Mouse (Mus musculus) WW6 (cell line): ENCODE measurements around the gene Chsy1.

Experiments used
- DNase-seq: peaks from one replicate; pipeline ENCODE4 v3.0.0-alpha.2; 2013; ENCODE audit warnings: low read depth, low spot score

Chsy1 gene

DNA sequence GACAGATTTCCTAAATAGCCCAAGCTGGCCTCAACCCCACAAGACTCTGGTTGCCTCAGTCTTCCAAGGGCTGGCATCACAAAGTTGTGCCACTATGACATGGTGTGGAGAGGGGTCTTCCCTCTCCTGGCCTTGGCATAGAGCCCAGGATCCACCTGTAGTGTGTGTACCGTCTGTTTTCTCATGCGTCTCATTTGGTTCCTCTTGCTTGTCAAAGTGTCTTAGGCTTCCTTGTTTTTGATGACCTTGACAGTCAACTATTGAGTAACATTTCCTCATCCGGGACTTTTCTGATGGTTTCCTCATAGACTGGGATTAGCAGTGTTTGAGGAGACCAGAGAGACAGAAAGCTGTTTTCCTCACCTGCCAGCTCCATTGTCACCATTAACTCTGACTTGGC, 30.8 kb downstream of the Chsy1 start:
- DNase-seq: no peak

DNA sequence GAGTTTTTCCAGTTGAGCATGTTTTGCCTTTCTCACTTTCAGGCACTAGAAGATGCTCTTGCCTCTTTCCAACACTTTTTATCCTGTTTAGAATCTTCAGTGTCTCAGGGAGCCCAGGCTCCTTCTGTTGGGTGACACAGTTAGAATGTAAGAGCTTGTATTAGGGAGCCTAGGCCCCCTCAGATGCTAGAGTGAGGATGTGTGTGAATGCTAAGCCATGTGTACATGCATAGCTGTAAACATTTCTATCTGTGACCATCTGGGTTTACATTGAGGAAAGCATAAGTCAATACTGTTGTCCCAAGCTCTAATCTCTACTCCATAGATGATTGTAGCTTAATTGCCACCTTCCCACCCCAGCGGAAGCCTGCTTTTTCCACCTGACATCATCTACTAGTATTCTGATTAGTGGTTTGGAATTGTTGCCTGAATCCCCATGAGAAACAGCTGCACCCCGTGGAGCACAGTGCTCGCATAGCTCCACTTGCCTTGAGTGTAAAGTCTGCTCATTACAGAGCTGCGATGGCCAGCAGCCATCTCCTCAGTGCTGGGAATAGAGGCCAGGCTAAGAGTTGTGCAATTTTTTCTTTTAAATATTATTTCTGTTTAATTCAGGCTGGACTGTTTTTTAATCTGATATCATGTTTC, 31.7 kb downstream of the Chsy1 start:
- DNase-seq: no peak

DNA sequence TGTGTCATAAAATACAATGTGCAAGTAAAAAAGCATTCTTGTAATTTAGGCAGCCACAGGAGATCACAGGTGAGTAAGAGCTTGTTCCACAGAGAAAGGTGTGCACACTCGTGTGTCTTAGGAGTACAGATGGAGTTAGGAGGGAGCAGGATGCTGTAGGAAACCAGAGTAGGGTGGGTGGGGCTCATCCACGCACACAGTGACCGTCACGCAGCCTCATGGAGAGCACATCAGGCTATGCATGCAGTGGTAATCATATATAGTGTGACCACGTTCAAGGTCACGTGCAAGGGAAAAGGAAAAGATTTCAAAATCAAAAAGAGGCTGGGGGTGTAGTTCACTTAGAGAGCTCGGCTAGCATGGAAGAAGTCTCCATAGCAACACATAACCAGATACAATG, 33.2 kb downstream of the Chsy1 start:
- no peak for DNase-seq

DNA sequence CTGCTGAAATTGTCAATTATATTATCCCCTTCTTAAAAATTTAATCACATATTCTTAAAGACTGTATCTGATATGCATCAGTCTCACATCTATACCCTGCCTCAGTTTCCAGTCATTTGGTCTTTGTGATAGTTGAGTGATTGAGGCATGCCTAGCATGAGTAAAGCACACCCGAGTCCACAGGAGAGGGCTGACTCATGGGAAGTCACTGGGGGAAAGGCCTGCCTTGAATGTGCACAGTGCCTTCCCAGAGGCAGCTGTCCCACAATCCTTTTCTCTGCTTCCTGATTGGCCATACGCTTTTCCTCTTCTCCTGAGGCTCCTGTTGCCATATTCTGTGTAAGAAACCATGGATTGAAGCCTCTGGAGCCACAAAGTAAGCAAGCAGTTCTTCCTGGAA, 35.2 kb downstream of the Chsy1 start:
- no peak for DNase-seq

DNA sequence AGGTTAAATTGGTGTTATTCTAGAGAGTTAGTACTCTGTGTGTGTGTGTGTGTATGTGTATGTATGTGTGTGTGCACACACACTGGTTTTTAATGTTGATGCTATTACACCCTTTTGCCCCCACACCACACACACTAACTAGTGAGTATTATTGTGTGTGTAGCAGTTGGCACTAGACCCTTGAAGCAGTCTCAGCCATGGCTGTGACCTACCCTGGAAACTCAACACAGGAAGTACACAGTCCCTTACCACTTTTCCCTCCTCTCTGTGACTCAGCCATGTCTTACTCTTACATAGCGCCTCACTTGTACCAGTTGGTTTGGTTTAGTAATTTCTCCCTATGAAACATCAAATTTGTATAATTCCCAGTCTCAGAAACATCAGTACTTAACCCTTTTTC, 37.8 kb downstream of the Chsy1 start:
- DNase-seq: no peak

DNA sequence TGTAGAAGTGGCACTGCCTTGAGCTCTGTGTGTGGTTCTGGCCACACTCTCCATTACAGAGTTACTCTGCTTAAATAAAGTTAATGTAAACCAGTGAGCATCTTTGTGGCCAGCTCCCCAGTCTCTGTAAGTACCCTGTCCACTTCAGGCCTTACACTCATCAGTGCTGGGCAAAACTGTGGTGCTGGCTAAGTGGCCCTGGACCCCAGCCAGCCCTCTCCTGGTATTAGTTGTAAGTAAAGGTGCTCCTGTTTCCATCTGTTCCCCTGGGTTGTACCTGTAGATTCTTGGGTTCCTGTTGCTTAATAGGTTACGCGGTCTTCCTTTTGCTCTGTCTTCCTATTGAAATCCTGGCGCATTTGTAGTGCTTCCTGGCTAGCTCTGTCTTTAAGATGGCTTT, 38.5 kb downstream of the Chsy1 start:
- DNase-seq: no peak

DNA sequence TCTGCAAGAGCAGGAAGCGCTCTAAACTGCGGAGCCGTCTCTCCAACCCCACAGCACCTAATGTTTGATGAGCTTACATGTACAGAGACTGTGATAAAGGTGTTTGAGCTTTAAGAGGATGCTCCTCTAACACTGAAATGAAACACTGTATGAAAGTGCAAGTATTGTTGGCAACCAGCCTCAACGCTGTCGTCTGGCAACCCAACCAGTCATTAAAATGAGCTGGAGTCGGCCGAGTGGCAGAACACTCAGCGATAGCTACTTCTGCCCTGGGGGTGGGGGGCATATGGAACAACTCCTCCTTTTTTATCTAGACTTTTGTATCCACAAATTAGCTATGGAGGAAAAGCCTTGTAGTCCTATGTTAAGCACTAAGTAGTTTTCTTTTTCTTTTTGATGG, 40.2 kb downstream of the Chsy1 start:
- DNase-seq: no peak

DNA sequence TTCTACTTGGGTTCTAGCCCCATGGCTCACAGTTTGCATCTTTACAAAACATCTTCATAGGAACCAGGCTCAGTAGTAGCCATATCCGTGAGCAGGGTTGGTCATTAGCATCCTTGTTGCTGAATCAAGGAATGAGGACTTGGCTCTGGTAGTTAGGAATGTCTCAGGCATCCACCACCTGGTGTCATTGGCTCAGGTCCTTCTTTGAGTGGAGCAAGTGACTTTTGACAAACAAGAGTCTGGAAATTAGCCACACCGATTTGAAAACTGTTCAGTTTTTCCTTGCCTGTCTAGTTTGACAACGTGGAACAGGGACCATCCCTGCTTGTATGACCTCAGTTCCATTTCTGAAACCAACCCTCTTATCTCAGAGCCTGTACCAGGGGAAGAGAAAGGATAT, 41.1 kb downstream of the Chsy1 start:
- no peak for DNase-seq

DNA sequence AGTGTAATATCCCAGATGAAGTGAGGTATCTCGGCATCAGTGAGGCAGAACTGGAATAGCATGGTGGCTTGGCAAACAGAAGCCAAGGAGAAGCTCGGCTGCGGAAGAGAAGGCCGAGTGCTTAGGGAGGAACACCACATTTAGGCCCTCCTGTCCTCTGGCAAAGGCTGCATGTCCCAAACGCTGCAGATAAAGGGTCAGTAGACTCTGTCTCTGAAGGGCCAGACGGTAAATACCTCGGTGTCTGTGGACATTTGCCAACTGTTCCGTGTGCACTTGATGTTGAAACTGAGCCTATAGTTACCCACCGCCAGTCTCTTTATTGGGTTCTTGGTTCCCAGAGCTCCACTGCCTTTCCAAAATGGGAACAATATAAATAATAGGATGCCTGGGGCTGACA, 48.1 kb downstream of the Chsy1 start:
- no peak for DNase-seq

DNA sequence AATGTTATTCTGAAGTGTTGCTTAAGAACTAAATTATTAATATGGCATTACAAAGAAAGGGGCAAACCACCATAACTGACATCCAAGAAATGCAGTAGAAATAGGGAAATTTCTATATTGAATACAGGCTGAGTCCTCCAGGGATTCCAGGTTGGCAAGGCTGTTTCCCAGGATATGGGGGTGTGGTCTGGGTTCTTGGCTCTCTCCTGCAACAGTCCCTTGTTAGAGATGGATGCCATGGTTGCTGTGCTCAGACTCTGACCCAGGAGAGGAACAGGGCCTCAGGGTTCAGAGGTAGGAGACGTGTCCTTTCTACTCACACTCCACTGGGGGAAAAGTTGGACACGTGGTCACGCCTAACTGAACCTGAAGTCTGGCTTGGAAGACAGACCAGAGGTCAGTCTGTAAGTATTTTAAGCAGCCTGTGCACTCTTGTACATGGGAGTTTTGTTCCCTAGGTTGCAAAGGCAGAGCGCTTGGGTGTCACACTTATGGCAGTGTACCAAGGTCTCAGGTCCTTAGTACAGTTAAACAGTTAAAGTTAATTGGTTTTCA, 48.6 kb downstream of the Chsy1 start:
- DNase-seq: no peak

DNA sequence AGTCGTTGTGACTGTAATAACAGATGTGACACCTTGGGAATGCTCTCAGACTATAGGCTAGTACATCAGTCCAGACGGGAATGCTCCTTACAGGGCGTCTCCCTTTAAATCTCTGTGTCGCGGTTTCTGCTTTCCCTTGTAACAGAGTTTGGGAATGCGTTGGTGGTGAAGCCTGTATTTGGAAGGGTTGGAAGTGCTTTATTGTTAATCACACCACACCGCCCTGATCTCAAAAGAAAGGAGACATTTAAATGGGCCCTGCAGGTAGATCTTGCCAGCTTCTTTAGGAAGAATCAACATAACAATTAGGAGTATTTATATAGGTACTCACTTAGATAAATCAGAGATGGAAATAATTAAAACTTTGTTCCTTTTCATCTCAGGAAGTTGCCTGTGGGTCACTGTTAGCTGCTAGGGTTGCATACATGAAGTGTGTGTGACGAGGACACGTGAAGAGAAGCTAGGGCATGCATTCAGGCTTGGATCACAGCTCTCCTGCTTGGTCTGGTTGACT, 49.4 kb downstream of the Chsy1 start:
- DNase-seq: peak; percentile 13

DNA sequence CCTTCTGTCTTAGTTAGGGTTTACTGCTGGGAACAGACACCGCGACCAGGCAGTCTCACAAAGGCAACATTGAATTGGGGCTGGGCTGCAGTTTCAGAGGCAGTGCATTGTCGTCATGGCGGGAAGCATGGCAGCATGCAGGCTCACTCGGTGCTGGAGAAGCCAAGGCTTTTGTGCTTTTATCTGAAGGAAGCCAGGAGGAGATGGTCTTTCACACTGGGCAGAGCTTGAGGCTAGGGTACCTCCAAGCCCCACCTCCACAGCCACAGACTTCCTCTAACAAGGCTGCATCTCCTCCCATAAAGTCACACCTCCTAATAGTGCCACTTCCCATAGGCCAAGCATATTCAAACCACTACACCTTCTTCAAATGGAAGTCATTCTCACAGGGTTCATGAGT, 50.6 kb downstream of the Chsy1 start:
- no peak for DNase-seq

DNA sequence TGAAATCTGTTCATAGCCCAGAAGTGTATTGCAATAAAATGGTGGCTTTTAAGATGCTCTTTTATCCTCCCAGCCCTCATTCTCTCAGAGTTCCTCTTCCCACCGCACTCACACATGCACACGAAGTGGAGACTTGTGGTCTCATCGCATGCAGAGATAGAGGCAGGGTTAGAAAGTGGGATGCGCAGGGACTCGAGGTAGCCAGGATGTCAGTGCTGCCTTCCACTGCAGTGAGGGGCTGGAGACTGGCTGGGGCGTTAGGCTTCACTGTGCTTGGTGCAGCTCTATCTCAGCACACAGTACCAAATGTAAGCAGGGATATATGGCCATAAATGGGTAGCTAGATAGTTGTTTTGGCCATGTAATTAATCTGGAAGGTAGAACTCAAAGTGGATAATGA, 52.5 kb downstream of the Chsy1 start:
- no peak for DNase-seq

DNA sequence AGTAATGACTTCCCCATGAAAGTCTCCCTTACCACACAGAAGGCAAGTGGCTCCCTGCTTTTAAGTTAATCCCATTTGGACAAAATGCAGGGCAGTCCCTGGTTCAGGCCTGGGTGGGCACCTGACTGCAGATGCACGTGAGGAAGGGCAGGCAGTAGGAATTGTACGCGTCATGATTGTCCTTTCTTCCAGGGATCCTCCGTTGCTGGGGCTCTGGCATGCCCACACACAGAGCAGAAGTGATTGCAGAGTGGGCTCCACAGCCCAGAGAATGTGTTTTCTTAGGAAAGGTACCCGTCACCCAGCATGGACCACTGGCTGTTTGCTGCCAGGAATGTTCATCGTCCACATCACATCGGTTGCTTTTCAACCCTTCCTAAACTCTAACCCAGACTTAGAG, 53.2 kb downstream of the Chsy1 start:
- DNase-seq: no peak

DNA sequence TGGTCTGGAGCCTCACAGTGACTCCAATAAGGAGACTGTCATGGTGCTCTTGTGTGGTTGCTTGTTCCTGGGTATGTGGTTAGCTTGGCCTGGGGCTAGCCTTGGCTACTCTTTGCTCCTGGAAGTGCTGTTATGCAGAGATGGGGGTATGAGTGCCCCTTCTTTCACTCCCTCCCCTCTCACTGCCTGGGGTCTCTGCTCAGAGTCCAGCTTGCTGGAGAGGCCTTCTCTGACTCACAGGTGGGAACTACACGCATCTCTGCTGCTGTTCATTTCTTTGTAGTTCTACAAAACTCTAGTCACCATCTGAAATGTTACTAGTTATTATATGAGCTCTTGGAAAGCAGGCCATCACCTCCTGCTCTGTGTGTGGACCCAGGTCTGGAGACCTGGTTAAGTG, 53.7 kb downstream of the Chsy1 start:
- no peak for DNase-seq

DNA sequence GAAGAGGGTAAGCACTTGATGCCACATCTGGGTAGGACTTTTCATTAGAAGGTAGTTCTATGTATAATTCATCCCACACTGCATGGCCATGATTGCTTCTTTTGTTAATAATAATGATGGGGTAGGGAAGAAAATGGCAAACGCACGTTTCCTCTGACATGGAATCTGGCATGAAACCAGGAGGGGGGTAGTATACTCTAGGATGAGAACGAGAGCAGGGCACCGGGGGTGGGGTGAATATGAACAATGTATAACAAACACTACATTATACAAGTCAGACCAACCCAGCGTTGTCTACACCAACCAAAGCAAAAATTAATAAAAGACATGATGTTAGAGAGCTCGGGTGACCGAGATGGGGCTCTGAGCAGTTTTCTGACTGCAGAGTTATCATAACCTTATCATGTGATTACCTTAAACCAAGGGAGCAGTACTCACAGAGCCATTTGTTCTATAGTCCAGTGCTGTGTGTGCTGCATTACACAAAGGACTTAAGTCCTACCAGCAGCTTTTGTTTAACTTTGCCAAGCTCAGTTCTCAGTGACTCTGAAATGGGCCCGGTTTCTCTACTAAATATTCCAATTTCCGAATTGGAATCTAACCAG, 55.2 kb downstream of the Chsy1 start:
- no peak for DNase-seq

DNA sequence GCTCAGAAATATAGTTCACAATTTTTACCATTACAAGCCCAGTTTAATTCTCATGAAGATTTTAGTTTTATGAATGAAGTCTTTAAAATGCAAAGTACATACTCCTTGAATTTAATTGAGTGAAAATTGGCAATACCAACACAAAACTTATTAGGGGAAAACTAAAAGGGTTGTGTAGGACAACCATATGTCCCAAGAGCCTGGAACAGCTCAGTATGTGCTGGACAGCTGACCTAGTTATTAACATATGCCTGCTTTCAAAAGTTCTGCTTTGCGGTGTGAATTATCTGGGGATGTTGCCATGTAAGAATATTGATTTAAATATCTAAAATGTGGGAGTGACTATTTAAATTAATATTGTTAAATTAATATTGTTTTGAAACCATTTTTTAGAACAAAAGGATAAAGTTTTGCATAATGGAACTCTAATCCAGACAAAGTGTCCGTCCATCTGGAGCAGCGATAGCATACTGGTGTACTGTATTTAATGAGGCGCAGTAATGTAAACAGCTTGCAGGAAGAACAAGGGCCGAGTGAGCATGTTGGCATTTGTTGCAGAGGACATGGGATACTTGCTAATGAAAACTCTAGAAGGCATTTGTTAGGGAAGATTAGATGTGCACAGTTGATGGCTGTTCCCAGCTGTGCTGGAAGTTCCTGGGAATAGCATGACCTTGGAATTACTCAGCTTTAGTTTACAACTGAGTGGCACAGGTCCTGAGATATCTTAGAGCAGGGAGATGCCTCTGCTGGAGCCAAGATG, 55.9 kb downstream of the Chsy1 start:
- no peak for DNase-seq

DNA sequence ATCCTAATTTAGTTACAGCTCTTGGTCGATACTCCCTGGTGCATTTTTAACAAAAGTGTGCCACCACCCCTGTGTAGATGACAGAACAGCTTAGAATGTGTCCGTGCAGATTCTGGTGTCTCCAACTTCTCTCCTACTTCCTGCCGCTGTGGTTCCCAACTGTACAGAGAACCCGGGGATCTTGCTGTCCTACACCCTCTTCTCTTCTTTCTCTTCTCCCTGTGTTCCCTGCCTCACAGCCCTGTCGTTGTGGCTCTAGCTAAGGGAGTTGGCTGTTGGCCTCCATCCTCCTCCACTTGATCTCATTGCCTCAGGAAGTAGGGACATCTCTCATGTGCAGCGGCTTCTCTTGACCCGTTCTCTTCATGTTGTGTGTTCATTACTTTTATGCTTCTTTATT, 59.6 kb downstream of the Chsy1 start:
- no peak for DNase-seq

DNA sequence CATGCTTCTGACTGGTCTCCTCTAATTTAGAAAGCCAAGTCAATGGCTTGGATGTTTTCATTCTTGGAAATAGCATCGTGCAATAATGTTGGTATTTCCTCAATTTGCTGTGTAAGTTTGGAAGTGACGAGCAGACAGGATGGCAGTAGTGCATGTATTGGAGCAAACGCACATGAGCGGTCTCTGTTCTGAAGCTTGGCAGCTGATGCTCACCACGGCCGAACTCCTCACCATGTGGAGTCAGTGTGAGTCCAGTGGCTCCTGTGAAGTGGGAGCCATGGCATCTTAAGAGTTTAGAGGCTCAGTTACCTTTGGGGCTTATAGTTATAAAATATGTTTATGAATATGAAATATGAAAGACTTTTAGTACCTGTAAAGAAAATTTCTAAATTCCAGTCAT, 60.2 kb downstream of the Chsy1 start:
- DNase-seq: no peak

DNA sequence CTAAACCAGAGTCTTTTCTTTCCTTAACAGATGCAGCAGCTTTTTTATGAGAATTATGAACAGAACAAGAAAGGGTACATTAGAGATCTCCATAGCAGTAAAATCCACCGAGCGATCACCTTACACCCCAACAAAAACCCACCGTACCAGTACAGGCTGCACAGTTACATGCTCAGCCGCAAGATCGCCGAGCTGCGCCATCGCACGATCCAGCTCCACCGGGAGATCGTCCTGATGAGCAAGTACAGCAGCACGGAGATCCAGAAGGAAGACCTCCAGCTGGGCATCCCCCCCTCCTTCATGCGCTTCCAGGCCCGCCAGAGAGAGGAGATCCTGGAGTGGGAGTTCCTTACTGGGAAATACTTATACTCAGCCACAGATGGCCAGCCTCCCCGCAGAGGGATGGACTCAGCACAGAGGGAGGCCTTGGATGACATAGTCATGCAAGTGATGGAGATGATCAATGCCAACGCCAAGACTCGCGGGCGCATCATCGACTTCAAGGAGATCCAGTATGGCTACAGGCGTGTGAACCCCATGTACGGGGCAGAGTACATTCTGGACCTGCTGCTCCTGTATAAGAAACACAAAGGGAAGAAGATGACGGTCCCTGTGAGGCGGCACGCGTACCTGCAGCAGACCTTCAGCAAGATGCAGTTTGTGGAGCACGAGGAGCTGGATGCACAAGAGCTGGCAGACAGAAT, 61.6 kb downstream of the Chsy1 start:
- DNase-seq: no peak

DNA sequence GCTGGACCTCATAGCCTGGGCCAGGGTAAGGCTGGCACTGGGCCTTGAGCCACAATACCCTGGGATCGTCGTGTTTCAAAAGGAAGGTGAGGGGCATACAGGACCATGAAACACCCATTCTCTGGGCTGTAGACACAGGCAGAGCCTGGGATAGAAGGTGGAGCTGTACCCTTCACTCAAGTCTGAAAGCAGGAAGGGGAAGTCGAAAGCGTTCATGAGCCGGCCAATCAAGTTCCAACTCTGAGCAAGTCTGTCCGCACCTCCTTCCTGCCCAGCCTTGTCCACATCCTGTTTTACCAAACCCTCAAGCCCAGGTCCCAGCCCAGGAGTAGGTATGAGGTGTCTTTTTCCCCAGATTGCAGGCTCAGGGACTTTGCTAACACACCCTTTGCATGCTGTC, 66.4 kb downstream of the Chsy1 start:
- no peak for DNase-seq

DNA sequence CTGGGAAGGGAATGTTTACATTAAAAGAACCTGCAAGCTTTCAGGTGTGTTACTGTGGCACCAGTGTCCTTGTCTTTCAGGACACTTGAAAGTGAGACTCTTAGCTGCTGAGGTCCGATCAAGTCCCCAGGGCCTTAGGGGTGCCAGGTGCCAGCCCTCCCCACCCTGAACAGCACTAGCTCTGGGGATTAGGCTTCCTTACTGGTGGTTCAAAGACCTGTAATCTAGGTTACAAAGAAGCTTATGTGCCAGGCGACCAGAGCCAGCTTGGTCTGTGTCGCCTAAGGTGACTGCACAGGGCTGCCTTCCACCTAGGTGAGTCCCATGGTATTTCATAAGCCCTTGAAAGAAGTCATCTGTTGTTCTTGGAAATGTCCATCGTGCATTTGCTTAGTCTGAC, 66.9 kb downstream of the Chsy1 start:
- no peak for DNase-seq
